Mouse (Mus musculus) G1E (cell line): Measurements from ENCODE around the gene Zp1.

ENCODE experiments used
- CTCF ChIP-seq: IDR thresholded peaks from 2 replicates; pipeline ENCODE4 v1.5.1; 2012; ENCODE audit warnings: low read depth, low read length, inconsistent platforms, mixed read lengths
- GATA1 ChIP-seq: IDR thresholded peaks from 2 replicates; pipeline ENCODE4 v1.6.1; 2012; ENCODE audit warnings: borderline replicate concordance, low read length, inconsistent platforms, mixed read lengths
- TAL1 ChIP-seq: conservative IDR thresholded peaks from 2 replicates; pipeline ENCODE4 v1.6.1; 2012; ENCODE audit warnings: low read depth, low read length, inconsistent platforms, mixed read lengths

GRCm38 (mm10) chr19:10904512-10904911 is 15.9 kb downstream of the Zp1 start:
- TF ChIP-seq CTCF (no peak), TAL1 (no peak), GATA1 (no peak)
